Mouse (Mus musculus): ENCODE measurements around the gene Cd48. TPM values are rescaled to one million over a fixed set of nuclear protein-coding genes. Genes with fewer than 3 reads are reported as not detected.

Gene Cd48
- 0.40 and 0.78 TPM in 2 replicates for polyA plus RNA-seq (2016; fragmentation: Nextera tagmentation; extraction: Ambion mirVana)

DNA sequence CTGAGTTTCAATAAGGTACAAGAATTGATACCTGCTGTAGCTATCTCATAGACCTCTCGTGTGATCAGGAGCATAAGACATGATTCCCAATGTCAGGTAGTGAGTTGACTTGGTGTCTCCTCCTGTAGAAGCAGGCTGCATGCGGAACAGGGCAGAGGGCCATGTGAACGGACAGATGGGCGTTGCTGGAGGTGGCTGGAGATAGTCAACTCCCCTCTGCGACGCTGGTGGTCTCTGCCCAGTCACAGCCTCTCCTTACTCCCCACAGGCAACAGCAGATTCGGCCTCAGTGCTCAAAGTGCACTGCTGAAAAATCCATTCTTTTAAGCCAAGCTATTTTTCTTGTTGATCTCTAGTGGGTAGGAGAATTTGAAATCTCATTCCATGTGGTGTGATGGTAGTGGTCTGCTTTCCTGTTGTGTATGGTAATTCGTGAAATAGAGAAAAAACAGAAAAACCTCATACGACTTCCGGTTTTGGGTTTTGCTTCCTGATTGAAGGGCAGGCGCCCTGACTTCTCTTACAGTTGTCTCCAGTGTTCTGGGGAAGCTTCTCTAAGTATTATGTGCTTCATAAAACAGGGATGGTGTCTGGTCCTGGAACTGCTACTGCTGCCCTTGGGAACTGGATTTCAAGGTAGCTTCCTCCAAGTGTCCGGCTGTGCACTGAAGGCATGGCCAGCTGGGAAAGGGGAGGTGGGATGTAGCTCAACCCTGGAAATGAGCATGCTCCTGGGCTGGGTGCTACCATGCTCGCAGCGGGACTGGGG is at the start of gene Cd48:
Gene Cd48 (plus strand): TSS at position 479 of the 769 bp plus-strand sequence.
- Histone ChIP-seq H3K4me2 (no peak within 1 kb of the TSS), H3K27me3 (no peaks in the 10 kb centered on the region), H3K27ac (no peak within 1 kb of the TSS), H3K4me3 (replicated peaks) (no peak within 1 kb of the TSS), H3K9me3 (no peaks in the 10 kb centered on the region), H3K9ac (replicated peaks) (no peak within 1 kb of the TSS), H3K36me3 (no peaks in the 10 kb centered on the region), H3K4me1 (replicated peaks) (no peaks in the 10 kb centered on the region)
- no peak for ATAC-seq (ENCODE audit: insufficient number of reproducible peaks, insufficient read depth, low FRiP score, low TSS enrichment, low read depth)
- WGBS = 90% methylated on average over 14 of the region's 14 CpGs

DNA sequence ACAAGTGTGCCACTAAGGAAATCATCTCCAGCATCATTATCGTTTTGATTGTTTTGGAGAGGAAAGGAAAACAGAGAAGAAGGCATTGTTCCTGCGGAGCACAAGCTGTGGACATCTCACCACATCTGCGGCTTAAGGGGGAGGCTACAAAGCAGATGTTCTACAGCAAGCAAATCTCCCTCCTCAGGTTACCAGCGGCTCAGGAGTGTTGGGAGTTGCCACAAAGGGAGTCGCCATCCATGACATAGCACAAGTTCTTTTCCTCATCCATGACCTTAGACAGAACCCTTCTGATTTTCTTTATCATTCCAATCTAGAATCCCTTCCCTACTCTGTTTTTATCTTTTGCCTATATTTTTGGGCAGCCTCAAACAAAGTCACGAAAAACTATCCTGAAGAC is 46.1 kb upstream of the Cd48 start:
- H3K4me1 ChIP-seq (replicated peaks) = no peaks in the 10 kb centered on the region
- ATAC-seq (ENCODE audit: insufficient number of reproducible peaks, insufficient read depth, low FRiP score, low TSS enrichment, low read depth) = no peak
- H3K27ac ChIP-seq = no peak overlapping the region
- no peaks in the 10 kb centered on the region for H3K27me3 ChIP-seq
- no peak overlapping the region for H3K4me3 ChIP-seq (replicated peaks)
- no peak overlapping the region for H3K4me2 ChIP-seq
- WGBS = 63% methylated on average over 6 of the region's 6 CpGs
- no peaks in the 10 kb centered on the region for H3K9me3 ChIP-seq
- no peak overlapping the region for H3K9ac ChIP-seq (replicated peaks)
- no peaks in the 10 kb centered on the region for H3K36me3 ChIP-seq

DNA sequence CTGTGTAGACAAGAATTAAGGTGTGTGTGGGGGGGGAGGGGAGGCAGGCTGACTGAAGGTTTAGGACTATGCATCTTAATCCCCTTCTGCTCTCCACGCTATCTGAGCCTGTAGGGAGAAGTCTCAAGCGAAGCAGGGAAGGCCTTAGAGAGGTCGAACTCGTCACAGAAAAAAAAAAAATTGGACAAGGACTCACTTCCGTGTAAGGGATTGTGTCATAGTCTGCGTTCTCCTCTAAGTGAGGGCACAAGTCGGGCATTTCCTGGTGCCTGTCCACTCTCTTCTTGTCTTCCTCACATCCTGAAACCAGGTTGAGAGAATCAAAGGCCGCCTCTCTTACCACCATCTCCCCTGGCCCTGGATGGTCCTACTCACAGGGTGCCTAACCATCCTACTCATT is 44.7 kb upstream of the Cd48 start:
- Histone ChIP-seq H3K4me2 (no peak overlapping the region), H3K4me3 (replicated peaks) (no peak overlapping the region), H3K27ac (no peak overlapping the region), H3K36me3 (no peaks in the 10 kb centered on the region), H3K27me3 (no peaks in the 10 kb centered on the region), H3K4me1 (replicated peaks) (no peaks in the 10 kb centered on the region), H3K9ac (replicated peaks) (no peak overlapping the region), H3K9me3 (no peaks in the 10 kb centered on the region)
- 87% methylated on average over 8 of the region's 8 CpGs for WGBS
- ATAC-seq (ENCODE audit: insufficient number of reproducible peaks, insufficient read depth, low FRiP score, low TSS enrichment, low read depth) = no peak

DNA sequence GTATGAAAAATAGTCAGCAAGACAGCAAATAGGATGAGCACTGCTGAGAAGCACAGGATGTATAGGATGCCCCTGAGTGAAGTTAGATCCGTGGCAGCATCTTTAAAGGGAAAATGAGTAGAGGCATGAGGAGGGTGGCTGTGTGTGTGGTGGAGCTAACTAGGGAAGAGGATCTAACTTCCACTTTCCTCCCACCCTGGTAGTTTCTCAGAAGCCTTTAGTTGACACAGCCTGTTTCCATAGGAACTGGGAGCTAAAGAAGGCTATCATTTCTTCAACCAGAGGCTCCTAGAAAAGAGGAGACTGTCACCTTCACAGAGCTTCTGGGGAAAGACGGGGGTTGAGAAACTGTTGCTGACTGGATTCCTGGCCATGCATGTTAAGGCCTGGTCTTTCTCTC is 43.1 kb upstream of the Cd48 start:
- Histone ChIP-seq H3K36me3 (no peaks in the 10 kb centered on the region), H3K4me2 (no peak overlapping the region), H3K4me1 (replicated peaks) (no peaks in the 10 kb centered on the region), H3K9ac (replicated peaks) (no peak overlapping the region), H3K27me3 (no peaks in the 10 kb centered on the region), H3K4me3 (replicated peaks) (no peak overlapping the region), H3K27ac (no peak overlapping the region), H3K9me3 (no peaks in the 10 kb centered on the region)
- WGBS = 72% methylated on average over 2 of the region's 2 CpGs
- no peak for ATAC-seq (ENCODE audit: insufficient number of reproducible peaks, insufficient read depth, low FRiP score, low TSS enrichment, low read depth)

DNA sequence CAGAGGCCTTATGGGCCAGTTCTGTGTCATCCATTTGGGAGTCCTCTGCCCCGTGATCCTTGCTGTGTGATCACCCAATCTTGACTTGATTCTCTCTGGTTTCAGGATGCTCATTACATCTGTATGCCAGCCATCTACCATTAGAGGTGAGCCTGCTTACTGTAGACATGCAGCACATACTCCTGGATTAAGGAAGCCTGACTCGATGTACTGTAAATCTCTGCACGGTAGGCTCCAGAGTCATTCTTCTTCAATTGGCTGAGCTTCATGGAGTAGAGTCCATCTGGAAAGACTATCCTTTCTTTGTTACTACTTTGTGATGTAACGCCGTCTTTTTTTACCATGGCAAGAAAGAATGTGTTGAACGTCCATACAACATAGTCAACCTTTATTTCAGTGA is 41.0 kb upstream of the Cd48 start:
- Histone ChIP-seq H3K27ac (no peak overlapping the region), H3K4me2 (no peak overlapping the region), H3K4me1 (replicated peaks) (no peaks in the 10 kb centered on the region), H3K4me3 (replicated peaks) (no peak overlapping the region), H3K9ac (replicated peaks) (no peak overlapping the region), H3K9me3 (no peaks in the 10 kb centered on the region), H3K36me3 (no peaks in the 10 kb centered on the region), H3K27me3 (no peaks in the 10 kb centered on the region)
- WGBS = 93% methylated on average over 6 of the region's 6 CpGs
- no peak for ATAC-seq (ENCODE audit: insufficient number of reproducible peaks, insufficient read depth, low FRiP score, low TSS enrichment, low read depth)

DNA sequence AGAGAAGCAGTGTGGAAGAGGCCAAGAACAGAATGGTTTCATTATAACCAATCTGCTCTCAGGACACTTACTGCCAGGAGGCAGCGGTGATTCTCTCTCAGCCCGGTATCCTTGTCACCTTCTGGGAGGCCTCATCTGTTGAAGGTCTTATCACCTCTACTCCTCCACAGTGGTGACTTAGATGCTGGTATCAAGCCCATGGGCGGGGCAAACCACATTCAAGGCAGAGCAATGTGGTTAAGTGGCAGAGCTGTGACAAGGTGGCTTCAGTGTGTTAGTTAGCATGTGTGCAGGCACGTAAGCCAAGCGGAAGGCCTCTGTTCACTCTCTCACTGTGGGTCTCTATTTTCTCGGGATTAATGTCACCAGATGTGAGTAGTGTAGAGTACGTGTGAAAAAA is 38.2 kb upstream of the Cd48 start:
- H3K9ac ChIP-seq (replicated peaks) = no peak overlapping the region
- no peaks in the 10 kb centered on the region for H3K4me1 ChIP-seq (replicated peaks)
- H3K9me3 ChIP-seq = no peaks in the 10 kb centered on the region
- H3K27ac ChIP-seq = no peak overlapping the region
- no peak for ATAC-seq (ENCODE audit: insufficient number of reproducible peaks, insufficient read depth, low FRiP score, low TSS enrichment, low read depth)
- H3K4me3 ChIP-seq (replicated peaks) = no peak overlapping the region
- 78% methylated on average over 7 of the region's 7 CpGs for WGBS
- no peaks in the 10 kb centered on the region for H3K27me3 ChIP-seq
- no peak overlapping the region for H3K4me2 ChIP-seq
- no peaks in the 10 kb centered on the region for H3K36me3 ChIP-seq

DNA sequence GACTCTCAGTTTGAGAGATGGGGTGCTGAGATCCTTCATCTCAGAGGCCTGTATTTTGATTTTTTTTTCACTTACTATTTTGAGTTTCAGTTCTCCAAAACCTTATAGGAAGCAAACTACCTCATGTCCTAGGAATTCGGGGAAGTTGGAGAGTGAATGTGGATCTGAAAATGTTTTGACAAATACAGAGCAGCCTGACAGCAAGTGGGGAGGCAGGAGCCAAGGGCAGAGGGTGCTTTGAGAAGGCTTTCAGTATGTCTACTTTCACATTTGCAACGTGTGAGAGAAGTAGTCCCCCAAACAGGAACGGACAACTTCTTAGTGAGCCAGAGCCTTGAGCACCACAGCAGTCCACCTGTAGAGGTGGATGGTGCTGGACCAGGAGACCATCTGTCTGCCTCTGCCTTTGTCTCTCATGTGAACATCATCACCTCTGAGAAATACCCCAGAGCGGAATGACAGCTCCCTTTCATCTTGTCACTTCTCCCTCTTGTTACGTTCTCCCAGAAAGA is 35.3 kb upstream of the Cd48 start:
- WGBS = 53% methylated on average over 5 of the region's 5 CpGs
- no peak overlapping the region for H3K4me2 ChIP-seq
- ATAC-seq (ENCODE audit: insufficient number of reproducible peaks, insufficient read depth, low FRiP score, low TSS enrichment, low read depth) = no peak
- H3K27me3 ChIP-seq = no peaks in the 10 kb centered on the region
- H3K27ac ChIP-seq = no peak overlapping the region
- no peaks in the 10 kb centered on the region for H3K36me3 ChIP-seq
- H3K4me1 ChIP-seq (replicated peaks) = no peaks in the 10 kb centered on the region
- H3K4me3 ChIP-seq (replicated peaks) = no peak overlapping the region
- no peak overlapping the region for H3K9ac ChIP-seq (replicated peaks)
- H3K9me3 ChIP-seq = no peaks in the 10 kb centered on the region

DNA sequence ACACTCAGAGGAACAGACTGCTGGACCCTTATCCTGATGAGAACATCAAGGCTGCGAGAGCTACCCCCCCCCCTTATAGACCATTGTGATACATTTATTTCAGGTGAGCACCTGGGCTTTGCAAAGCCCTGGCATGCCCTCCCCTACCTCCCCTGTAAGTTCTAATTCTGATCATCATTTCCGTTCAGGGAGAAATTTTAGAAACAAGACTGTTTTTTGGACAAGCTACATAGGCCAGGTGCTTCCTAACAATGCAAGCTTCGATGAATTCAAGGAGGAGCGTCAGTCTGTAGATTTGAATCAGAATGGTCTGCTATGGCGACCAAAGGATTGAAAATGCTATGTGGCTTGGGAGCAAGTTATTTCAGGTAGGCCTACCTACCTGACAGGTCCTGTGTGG is 34.1 kb upstream of the Cd48 start:
- Histone ChIP-seq H3K27me3 (no peaks in the 10 kb centered on the region), H3K9me3 (no peaks in the 10 kb centered on the region), H3K27ac (no peak overlapping the region), H3K4me2 (no peak overlapping the region), H3K9ac (replicated peaks) (no peak overlapping the region), H3K4me1 (replicated peaks) (no peaks in the 10 kb centered on the region), H3K36me3 (no peaks in the 10 kb centered on the region), H3K4me3 (replicated peaks) (no peak overlapping the region)
- ATAC-seq (ENCODE audit: insufficient number of reproducible peaks, insufficient read depth, low FRiP score, low TSS enrichment, low read depth) = no peak
- WGBS = 89% methylated on average over 5 of the region's 5 CpGs

DNA sequence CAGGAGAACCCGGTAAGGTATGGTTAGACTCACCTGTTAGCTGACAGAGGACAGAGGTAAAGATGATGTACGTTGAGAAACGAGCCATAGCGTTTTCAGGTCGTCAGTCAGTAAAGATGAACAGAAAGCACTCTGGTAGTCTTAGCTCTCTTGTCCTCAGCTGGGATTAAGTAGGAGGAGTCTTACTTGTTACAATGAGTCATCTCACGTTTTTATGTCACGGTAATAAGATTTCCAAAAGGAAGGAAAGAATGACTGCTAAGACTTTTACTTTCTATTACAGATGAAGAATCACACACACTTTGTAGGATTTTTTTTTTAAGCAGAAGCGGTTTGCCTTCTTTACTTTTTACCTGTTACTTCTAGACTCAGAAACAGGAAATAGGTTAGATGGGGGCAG is 33.0 kb upstream of the Cd48 start:
- Histone ChIP-seq H3K9me3 (no peaks in the 10 kb centered on the region), H3K4me1 (replicated peaks) (no peaks in the 10 kb centered on the region), H3K27me3 (no peaks in the 10 kb centered on the region), H3K4me3 (replicated peaks) (no peak overlapping the region), H3K36me3 (no peaks in the 10 kb centered on the region), H3K4me2 (no peak overlapping the region), H3K9ac (replicated peaks) (no peak overlapping the region), H3K27ac (no peak overlapping the region)
- 83% methylated on average over 8 of the region's 8 CpGs for WGBS
- no peak for ATAC-seq (ENCODE audit: insufficient number of reproducible peaks, insufficient read depth, low FRiP score, low TSS enrichment, low read depth)

DNA sequence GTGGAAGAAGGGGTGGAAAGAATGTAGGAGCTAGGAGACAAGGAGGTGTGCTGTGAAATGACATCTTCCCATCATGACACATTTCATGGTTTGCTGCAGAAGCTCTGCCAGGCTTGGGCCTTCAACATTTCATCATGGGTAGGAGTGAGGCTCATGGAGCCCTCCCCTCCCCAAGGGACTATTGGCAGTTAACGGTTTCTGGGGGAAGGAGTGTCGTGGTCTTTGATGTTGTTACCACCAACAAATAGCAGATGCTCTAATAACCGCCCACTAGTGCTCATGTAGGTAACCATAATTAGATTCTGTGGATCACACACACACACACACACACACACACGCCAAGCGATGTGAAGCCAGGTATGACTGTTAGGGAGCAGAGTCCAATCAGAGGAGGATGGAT is 29.1 kb upstream of the Cd48 start, which contains the start of gene Slamf7:
Gene Slamf7 (minus strand): TSS at position 302 of the 400 bp plus-strand sequence.
- Histone ChIP-seq H3K4me3 (replicated peaks) (no peak within 1 kb of the TSS), H3K4me2 (no peak within 1 kb of the TSS), H3K36me3 (no peaks in the 10 kb centered on the region), H3K4me1 (replicated peaks) (no peaks in the 10 kb centered on the region), H3K27me3 (no peaks in the 10 kb centered on the region), H3K27ac (no peak within 1 kb of the TSS), H3K9me3 (no peaks in the 10 kb centered on the region), H3K9ac (replicated peaks) (no peak within 1 kb of the TSS)
- no peak for ATAC-seq (ENCODE audit: insufficient number of reproducible peaks, insufficient read depth, low FRiP score, low TSS enrichment, low read depth)
- 80% methylated on average over 5 of the region's 5 CpGs for WGBS

DNA sequence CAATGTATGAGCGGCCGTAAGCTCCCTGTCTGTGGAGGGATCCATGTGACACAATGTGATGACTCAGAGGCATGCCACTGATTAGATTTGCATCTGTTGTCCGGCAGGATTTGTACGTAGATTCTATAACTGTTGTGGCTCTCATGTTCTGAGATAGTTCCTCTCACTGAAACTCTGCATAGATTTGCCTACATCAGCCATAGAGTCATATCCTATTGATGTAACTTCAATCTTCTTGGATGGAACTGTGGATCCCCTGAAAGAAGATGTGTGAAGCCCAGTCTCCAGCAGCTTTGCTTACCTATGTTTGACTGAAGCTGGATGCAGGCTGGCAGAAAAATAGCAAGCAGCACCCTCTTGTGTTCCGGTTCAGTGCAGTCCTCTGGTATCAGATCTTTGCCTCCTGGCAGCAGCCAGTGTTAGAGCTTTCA is 23.2 kb upstream of the Cd48 start:
- no peak overlapping the region for H3K27ac ChIP-seq
- H3K36me3 ChIP-seq = no peaks in the 10 kb centered on the region
- 80% methylated on average over 5 of the region's 5 CpGs for WGBS
- H3K9ac ChIP-seq (replicated peaks) = no peak overlapping the region
- no peaks in the 10 kb centered on the region for H3K4me1 ChIP-seq (replicated peaks)
- H3K4me2 ChIP-seq = no peak overlapping the region
- no peaks in the 10 kb centered on the region for H3K27me3 ChIP-seq
- H3K9me3 ChIP-seq = no peaks in the 10 kb centered on the region
- no peak for ATAC-seq (ENCODE audit: insufficient number of reproducible peaks, insufficient read depth, low FRiP score, low TSS enrichment, low read depth)
- H3K4me3 ChIP-seq (replicated peaks) = no peak overlapping the region

DNA sequence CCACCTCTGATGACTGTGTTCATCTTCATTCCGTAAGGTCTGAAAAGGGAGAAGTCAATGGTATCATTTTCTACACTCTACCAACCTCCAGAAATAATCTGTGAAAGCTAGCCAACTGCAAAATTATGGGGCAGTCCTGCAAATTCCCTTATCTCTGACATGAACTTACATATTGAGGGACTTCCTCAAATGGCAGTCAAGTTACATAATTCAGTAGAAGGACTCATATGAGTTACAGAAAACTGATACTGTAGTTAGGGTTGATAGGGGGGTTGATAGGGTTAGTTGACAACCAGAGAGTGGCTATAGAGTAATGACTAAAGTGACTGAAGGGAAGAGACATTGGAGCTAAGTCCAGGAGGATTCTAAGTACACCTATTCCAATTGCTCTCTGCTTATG is 21.4 kb upstream of the Cd48 start:
- Histone ChIP-seq H3K4me2 (no peak overlapping the region), H3K4me3 (replicated peaks) (no peak overlapping the region), H3K9me3 (no peaks in the 10 kb centered on the region), H3K9ac (replicated peaks) (no peak overlapping the region), H3K36me3 (no peaks in the 10 kb centered on the region), H3K27me3 (no peaks in the 10 kb centered on the region), H3K27ac (no peak overlapping the region), H3K4me1 (replicated peaks) (no peaks in the 10 kb centered on the region)
- ATAC-seq (ENCODE audit: insufficient number of reproducible peaks, insufficient read depth, low FRiP score, low TSS enrichment, low read depth) = no peak
- 90% methylated on average over 1 of the region's 1 CpGs for WGBS
